Mouse (Mus musculus) neutrophil, adult 65 days (primary cell): ENCODE measurements around the gene Mageb2. TPM values are rescaled to one million over a fixed set of nuclear protein-coding genes. Genes with fewer than 3 reads are reported as not detected.

Experiments used
- total RNA-seq: library from RNA; stranded (reverse); gene quantifications from 2 replicates; pipeline ENCODE4 v1.2.4, GENCODE M21; 2023

Gene Mageb2
- not detected in 2 replicates for total RNA-seq

DNA sequence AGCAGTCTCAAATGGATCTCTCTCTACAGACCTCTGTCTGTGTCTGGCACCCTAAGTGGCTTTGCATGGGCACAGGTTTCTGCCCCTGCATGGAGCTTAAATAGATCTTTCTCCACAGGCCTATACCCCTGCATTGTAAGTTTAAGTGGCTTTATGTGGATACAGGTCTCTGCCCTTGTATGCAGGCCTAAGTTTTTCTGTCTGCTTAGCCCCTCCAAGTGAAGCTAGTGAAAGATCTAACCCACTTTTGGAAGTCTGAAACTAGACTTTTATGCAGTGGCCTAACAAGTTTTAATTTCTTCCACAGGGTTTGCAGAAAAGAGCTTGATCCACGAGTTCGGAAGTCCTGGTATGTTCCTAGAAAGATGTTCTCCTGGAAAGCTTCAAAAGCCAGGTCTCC lies at the start of gene Mageb2:
Gene Mageb2, plus strand, starts transcription at position 301 of the 400 bp plus-strand sequence.

Other genes with a start within 250 kb of the Mageb2 start
- not detected in 2 replicates for gene Gm5072, start 60.8 kb downstream of the Mageb2 start, total RNA-seq
- not detected in 2 replicates for gene Gm8914, start 148.4 kb downstream of the Mageb2 start, total RNA-seq
- not detected in 2 replicates for gene 1700084M14Rik, start 244.2 kb downstream of the Mageb2 start, total RNA-seq